Mouse (Mus musculus): ENCODE measurements around the gene Psmb4.
"Not testable (repeated sequence)": the region's sequence is repeated elsewhere in the genome, so short reads cannot be mapped to it uniquely, and the experiment has no call there.

Gene Psmb4

DNA sequence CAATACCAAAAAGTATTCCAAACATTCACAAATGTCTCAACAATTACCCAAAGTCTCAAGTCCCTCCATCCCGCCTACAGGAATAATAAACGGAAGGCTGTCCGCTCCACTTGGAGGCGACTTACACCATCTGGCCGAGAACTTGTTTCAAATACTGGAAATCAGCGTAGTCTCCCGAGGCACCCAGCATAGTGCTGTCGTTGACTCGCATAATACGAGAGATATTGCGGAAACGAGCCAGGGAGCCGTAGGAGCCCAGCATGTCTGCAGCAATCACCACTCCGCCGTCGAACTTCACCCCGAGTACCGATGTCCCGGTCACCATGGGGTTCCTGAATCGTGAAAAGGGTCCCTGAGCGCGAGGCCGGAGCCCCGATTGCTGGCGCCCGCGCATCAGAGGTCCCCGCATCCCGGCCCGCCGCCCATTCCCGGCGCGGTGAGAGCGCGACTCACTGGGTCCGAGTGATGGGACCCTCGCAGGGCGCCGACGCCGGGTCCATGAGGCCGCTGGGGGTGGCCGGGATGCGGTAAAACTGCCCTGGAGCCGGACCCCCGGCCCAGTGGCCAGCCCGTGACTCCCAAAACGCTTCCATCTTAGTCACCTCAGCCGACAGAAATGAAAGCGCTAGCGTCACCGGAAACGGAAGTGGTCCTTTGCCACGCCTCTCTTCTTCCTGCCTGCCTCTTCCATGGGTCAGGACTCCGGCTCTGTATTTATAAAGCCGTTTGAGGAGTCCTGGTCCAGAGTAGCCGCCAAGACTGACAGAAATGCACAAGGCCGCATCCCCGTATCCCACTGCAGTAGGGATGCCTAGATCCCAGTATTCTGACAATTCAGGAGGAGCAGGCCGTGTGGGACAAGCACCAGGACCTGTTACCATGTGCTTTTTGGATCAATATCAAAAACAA lies at the start of gene Psmb4:
Psmb4 (minus strand) TSS at position 646 of the 909 bp plus-strand sequence.
- peak; percentile 83 for DNase-seq (ENCODE audit: low spot score)

DNA sequence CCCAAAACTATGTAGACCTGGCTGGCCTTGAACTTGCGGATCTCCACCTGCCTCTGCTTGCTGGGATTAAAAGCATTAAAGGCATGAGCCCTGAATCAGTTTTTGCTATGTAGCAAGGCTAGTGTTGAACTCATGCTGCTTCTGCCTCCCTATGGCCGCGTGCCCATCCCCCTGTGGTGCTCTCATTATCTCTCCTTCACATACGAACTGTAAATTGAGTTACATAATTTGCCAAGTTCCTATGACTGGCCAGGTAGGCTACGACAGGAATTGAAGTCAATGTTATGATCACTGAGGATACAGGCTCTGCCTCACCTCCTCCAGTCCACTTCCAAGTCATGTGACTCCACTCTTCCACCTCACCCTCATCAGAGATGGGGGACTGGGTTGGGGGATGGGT lies 49.4 kb upstream of the Psmb4 start:
- DNase-seq (ENCODE audit: low spot score) = not testable (repeated sequence)

GRCm38 (mm10) chr3:94935332-94935731 lies 48.6 kb upstream of the Psmb4 start:
- DNase-seq (ENCODE audit: low spot score) = not testable (repeated sequence)

DNA sequence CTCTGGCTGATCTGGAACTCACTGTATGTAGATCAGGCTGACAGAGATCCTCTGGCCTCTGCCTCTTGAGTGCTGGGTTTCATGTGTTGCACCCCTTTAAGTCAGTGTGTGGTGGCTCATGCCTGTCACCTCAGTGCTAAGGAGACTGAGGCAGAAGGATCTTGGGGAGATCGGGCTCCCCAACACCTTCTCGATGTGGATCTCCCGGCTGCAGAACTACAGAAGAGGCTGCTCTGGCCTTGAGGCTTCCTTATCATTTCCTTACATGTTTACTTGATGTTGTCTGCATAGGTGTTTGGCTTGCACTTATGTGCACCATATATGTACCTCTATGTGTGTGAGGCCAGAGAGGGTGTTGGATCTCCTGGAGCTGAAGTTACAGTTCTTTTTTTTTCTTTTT lies 47.8 kb upstream of the Psmb4 start:
- not testable (repeated sequence) for DNase-seq (ENCODE audit: low spot score)

DNA sequence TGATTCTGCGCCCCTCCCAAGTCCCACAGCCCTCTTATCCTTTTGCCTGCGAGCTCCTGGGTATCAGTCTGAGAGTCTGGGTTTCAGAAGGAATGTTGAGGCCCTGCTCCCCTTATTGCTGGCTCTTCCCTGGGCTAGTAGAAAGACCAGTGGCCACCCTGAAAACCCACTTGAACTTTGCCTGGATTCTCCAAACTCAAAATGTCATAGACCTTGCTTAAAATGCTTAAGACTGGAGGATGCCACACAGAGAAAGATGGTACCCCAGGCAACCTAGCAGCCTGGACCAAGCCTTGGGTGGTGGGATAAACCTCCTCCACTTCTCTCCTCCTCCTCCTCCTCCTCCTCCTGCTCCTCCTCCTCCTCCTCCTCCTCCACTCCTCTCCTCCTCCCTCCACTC lies 46.8 kb upstream of the Psmb4 start:
- not testable (repeated sequence) for DNase-seq (ENCODE audit: low spot score)

DNA sequence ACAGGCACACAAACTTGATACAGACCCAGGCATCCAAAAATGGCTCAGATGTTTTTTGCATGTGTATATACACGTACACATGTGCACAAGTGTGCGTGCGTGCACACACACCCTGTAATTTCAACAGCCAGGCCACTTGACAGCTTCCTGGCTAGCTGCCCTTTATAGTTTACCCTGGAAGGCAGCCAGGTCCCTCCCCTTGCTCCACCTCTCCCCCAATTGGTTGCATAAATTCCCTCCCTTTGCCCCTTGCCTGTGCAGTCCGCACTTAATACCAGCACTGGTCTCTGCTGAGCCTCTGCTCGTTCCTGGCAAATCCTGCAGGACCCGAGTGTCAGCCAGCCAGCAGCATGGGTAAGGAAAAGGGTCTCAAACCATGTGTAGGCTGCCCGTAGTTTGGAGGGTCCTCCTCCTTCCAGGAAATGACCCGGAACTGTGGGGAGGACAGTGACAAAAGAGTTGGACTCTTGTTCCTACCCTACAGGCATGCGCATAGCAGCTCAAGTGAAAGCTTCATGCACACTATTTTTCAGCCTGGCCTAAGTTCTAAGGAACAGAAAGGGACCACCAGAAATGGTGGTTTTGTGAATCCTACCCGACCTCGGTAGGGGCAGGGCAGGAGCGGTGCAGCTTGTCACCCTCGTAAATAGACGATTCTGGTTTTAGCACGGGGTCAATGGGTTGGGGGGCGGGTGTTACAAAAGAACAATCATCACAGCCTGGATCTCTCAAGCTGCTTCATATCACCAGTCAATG lies 46.2 kb upstream of the Psmb4 start, which contains the start of gene Selenbp1:
Selenbp1 (plus strand) TSS at position 248 of the 756 bp plus-strand sequence.
- DNase-seq (ENCODE audit: low spot score) = no peak

DNA sequence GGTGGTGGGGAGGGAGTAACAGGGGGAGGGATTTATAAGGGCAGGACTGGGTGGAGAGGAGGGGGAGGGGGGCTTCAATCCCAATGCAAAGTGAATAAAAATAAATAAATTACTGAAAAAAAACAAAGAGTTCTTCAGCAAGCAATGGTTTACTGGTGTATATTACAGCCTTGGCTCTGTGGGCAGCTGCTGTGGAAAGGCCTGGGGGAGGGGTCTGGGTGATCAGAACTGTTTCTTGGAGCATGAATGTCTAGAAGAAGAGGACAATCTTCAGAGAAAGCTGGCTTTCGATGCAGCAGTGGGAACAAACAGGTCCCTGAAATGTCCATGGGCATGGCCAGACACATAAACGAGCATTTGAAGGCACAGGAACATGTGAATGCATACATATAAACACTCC lies 45.5 kb upstream of the Psmb4 start:
- not testable (repeated sequence) for DNase-seq (ENCODE audit: low spot score)

- DNase-seq (ENCODE audit: low spot score) = not testable (repeated sequence)
These were observed 44.8 kb upstream of the Psmb4 start for GRCm38 (mm10) chr3:94931427-94932082.

- DNase-seq (ENCODE audit: low spot score) = not testable (repeated sequence)
These were observed 43.9 kb upstream of the Psmb4 start for GRCm38 (mm10) chr3:94930386-94931266.

GRCm38 (mm10) chr3:94928979-94929378 lies 42.2 kb upstream of the Psmb4 start:
- DNase-seq (ENCODE audit: low spot score) = not testable (repeated sequence)

GRCm38 (mm10) chr3:94926301-94926736 lies 39.6 kb upstream of the Psmb4 start:
- DNase-seq (ENCODE audit: low spot score) = not testable (repeated sequence)

DNA sequence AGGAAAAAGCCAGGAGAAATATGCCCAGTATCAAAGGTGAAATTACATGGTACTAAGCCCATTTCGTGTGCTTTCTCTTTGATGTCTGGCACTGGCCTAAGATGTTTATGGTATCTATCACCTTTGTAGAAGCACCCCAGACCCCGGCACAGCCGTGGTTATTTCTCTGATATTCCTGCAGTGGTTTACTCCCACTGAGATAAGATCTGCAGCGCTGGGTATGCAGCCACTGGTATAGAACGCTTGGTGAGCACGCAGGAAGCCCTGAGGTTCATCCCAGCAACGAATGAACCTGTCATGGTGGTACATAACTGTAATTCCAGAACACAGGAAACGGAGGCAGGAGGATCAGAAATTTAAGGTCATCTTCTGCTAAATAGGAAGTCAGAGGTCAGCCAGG lies 37.9 kb upstream of the Psmb4 start:
- no peak for DNase-seq (ENCODE audit: low spot score)

DNA sequence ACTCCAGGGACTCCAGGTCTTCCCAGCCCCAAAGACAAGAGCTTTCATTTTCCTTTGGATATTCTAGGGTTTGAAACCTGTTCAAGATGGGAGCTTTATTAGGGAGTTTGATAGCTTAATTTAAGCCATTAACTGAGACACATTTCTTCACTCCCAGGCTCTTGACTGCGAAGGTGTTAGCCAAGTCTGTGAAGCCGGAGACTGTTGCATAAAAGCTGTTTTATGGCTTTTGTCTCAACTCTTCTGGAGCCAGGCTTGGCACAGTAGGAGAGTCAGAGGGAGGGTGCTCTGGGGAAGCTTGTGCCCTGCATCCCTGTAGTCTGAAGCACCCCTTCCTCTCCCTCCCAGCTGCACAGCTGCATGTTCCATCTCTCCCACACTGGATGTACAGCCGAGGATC lies 35.6 kb upstream of the Psmb4 start:
- DNase-seq (ENCODE audit: low spot score) = no peak

- DNase-seq (ENCODE audit: low spot score) = no peak
These were observed 34.3 kb upstream of the Psmb4 start for GRCm38 (mm10) chr3:94921104-94921503.

GRCm38 (mm10) chr3:94918845-94919244 lies 32.1 kb upstream of the Psmb4 start:
- no peak for DNase-seq (ENCODE audit: low spot score)

GRCm38 (mm10) chr3:94917816-94918361 lies 31.1 kb upstream of the Psmb4 start:
- no peak for DNase-seq (ENCODE audit: low spot score)

DNA sequence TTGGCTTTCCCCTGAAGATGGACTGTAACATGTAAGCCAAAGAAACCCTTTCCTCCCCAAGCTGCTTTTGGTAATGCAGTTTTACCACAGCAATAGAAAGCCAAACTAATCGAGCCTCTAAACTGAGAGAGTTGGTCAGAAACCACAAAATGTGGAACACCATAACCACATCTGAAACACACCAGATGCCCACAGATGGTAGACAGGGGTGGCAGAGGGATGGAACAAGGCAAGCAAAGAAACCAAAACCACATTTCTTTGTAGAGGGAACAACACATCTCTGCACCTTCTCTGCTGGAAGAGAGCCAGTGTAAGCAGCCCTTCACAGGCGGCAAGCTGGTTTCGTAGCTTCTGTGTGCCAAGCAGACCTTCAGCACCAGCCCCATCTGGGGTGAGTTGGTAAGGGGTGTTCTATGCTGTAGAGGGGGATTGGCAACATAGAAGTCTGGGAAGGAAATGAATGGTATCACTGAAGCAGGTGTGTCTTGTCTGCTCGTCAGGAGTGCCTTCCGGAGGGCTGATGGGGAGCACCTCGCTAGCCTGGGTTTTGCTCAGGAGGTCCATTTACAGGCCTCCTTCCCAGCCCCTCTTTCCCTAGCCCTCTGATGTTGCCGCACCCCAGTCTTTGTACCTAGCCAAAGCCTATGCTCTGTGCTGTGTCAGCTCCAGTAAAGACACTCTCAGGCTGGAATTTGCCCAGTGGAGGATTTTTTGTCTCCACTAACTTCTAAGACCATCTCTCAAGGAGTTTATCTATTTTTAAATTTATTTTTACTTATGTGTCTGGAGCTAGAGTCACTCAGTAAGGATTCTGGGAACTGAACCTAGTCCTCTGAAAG lies 29.4 kb upstream of the Psmb4 start:
- DNase-seq (ENCODE audit: low spot score) = peak; percentile 67

DNA sequence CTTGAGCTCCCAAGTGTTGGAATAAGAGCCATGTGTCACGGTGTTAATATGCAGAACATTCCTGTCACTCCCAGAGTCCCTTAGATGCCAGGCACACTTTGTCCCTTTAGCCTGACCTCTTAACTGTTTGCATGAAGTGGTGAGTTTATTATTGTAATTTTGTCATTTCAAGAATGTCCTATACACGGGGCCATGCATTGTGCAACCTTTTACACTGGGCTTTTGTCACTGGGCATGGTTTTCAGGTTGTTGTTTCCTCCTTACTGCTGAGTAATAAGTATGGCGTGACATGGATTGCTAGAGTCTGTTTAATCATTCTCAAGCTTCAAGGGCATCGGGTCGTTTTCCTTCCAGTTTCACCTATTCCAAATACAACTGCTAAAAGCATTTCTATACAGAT lies 27.0 kb upstream of the Psmb4 start:
- no peak for DNase-seq (ENCODE audit: low spot score)

DNA sequence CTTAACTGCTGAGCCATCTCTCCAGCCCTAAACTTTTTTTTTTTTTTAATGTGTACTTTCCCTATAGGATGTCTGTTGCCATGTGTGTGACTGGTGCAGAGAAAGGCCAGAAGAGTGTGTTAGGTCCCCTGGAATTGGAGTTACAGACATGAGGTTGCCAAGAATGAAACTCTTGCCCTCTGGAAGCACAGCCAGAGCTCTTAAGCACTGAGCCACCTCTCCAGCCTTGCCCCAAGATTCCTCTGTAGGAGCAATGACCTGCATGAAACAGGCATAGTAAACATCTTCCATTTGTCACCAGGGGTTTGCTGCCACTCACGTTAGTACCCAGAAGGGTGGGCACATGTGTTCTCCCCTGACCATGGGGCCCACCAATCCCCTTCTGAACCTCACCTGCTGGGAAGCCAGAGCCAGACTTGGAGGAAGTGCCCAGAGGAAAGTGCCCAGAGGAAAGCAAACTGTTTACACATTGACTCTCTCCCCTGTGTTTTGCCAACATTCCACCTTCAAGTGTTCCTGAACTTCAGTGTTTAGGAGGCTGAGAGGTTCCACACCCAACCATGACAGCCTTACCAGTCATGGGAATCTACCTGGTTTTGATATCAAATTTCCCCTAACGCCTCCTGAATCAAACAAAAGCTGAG lies 24.4 kb upstream of the Psmb4 start:
- DNase-seq (ENCODE audit: low spot score) = no peak

DNA sequence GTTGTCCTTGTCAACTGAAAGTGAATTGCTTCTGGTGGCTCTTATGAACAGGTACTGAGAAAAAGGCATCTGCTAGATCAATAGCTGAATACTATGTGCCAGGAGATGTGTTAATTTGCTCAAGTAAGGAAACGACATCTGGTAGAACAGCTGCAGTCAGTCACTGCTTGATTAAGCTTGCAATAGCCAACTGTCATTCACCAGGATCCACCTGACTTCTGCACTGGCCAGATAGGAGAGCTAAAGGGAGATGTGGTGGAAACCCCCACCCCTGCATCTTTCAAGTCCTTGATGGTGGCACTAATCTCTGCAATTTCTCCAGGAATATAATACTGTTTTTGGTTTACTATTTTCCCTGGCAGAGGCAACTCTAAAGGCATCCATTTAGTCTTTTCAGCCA lies 19.7 kb upstream of the Psmb4 start:
- DNase-seq (ENCODE audit: low spot score) = no peak

All from T-cell, adult 2 months (primary cell).